Mouse (Mus musculus) ES-E14 (cell line): ENCODE results near the gene Slc5a5. TPM values are rescaled to one million over a fixed set of nuclear protein-coding genes. Genes with fewer than 3 reads are reported as not detected.

Source experiments
- DNase-seq: peaks from one replicate; pipeline ENCODE4 v3.0.0-alpha.2; 2013; ENCODE audit warnings: low read depth, low spot score
- H3K27ac ChIP-seq: 2 replicates; pipeline ENCODE4 v1.5.1; 2012; ENCODE audit warnings: low read depth, mild to moderate bottlenecking, low read length, moderate library complexity, mixed read lengths; ENCODE audit not compliant: poor library complexity, insufficient read depth, severe bottlenecking
- H3K36me3 ChIP-seq: 2 replicates; pipeline ENCODE4 v1.6.1; 2012; ENCODE audit warnings: mild to moderate bottlenecking, low read length, moderate library complexity, mixed read lengths; ENCODE audit not compliant: control insufficient read depth, poor library complexity, insufficient read depth, severe bottlenecking
- H3K4me1 ChIP-seq, 2 experiments: fragments of 150-350 bp in 1 of 2; sonication (generic) in 1 of 2; 2 replicates each; pipeline ENCODE4 v1.6.1; 2012; ENCODE audit warnings: low read length in 2 of 2, mild to moderate bottlenecking in 1 of 2, mixed read lengths in 1 of 2; ENCODE audit not compliant: control insufficient read depth in 2 of 2, insufficient read depth in 2 of 2, poor library complexity in 1 of 2
- H3K4me3 ChIP-seq, 2 experiments: fragments of 150-350 bp in 1 of 2; sonication (generic) in 1 of 2; 2 replicates each; pipeline ENCODE4 v1.5.1; 2012; ENCODE audit warnings: low read length in 2 of 2, low read depth in 1 of 2, mild to moderate bottlenecking in 1 of 2, mixed read lengths in 1 of 2; ENCODE audit not compliant: insufficient read depth in 1 of 2, poor library complexity in 1 of 2, severe bottlenecking in 1 of 2
- H3K9ac ChIP-seq: 2 replicates; pipeline ENCODE4 v1.6.1; 2012; ENCODE audit warnings: low read depth, mild to moderate bottlenecking, low read length, mixed read lengths; ENCODE audit not compliant: poor library complexity, insufficient read depth, severe bottlenecking
- H3K9me3 ChIP-seq: fragments of 150-350 bp; sonication (generic); 2 replicates; pipeline ENCODE4 v1.6.1; 2012; ENCODE audit warnings: low read depth, mild to moderate bottlenecking, low read length; ENCODE audit not compliant: control insufficient read depth, insufficient read depth
- CHD2 ChIP-seq: IDR thresholded peaks from 2 replicates; pipeline ENCODE4 v1.6.1; 2014; ENCODE audit warnings: mild to moderate bottlenecking, low read depth, low read length, inconsistent platforms
- HCFC1 ChIP-seq: IDR thresholded peaks from 2 replicates; pipeline ENCODE4 v1.6.1; 2012; ENCODE audit warnings: low read length, inconsistent platforms, borderline replicate concordance; ENCODE audit not compliant: insufficient read depth
- MAFK ChIP-seq: IDR thresholded peaks from 2 replicates; pipeline ENCODE4 v1.6.1; 2014; ENCODE audit warnings: mild to moderate bottlenecking, low read depth, low read length, inconsistent platforms; ENCODE audit not compliant: insufficient read depth
- ZC3H11A ChIP-seq: IDR thresholded peaks from 2 replicates; pipeline ENCODE4 v1.6.1; 2012; ENCODE audit warnings: low read depth, mild to moderate bottlenecking, inconsistent platforms, low read length, borderline replicate concordance
- ZNF384 ChIP-seq: IDR thresholded peaks from 2 replicates; pipeline ENCODE4 v1.6.1; 2012; ENCODE audit warnings: low read depth, low read length, inconsistent platforms
- in situ Hi-C, 2 experiments: fragments of 600-800 bp; cut with MboI; formaldehyde crosslinking; loops; one replicate each; pipeline ENCODE4 v1.15.1; 2025; ENCODE audit warnings: low sequenced_read_pairs in 2 of 2, inconsistent platforms in 1 of 2; ENCODE audit not compliant: unreplicated experiment in 2 of 2
- total RNA-seq: library from RNA; depleted of rRNA; stranded (reverse); fragments of 300-350 nt; gene quantifications from 2 replicates; pipeline ENCODE4 v1.2.3, GENCODE M21; 2012

The Slc5a5 gene
- total RNA-seq, 1 experiment: 3.4 TPM

DNA sequence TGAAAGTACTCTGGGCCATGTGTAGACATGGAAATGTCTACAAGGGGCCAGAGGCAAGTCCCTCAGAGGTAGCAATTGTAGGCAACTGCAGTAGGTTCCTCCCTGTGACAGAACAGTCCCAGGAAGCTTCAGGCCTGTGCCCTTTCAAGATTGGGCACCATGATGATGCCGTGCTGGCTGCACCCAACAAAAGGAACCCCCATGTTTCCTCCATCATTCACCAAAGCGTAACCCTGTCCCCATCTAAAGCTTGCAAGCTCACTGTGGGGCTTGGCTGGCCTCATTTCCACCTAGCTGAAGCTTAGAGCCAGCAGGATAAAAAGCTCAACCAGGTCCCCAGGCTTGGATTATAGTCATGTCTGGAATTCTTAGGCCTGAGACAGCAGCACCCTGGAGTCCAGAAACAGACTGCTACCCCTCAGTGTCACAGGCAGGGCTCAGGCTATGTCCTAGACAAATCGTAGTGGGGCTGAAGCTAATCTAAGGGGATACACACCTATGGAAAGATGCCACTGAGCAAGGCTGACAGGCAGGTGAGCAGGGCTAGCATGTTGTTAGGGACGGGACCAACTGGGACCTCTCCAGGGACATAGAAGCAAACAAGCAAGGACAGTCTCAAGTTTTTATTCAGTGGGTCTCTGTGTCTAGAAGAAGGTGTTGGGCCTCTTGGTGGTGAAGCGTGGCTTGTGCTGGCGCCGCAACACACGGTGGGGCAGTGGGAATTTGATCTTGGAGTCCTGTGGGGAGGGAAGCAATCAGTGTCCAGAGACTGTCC, 2.4 kb upstream of the Slc5a5 start:
- peaks cover 30% of the 10 kb centered on the region for H3K36me3 ChIP-seq
- H3K27ac ChIP-seq: no peak overlapping the region
- peak overlapping the region; percentile 100; the same call in 1 of the 2 replicates for H3K9ac ChIP-seq
- TF ChIP-seq ZC3H11A: no peak
- in situ Hi-C loops: no loop called here
- H3K4me3 ChIP-seq: peak overlapping the region in 1 of 2 experiments; percentile 98; a peak in 2 of 4 replicates
- no peak for DNase-seq
- no peaks in the 10 kb centered on the region for H3K9me3 ChIP-seq
- H3K4me1 ChIP-seq: peaks cover 4 to 19% of the 10 kb centered on the region in 2 experiments; a peak in 3 of 4 replicates

DNA sequence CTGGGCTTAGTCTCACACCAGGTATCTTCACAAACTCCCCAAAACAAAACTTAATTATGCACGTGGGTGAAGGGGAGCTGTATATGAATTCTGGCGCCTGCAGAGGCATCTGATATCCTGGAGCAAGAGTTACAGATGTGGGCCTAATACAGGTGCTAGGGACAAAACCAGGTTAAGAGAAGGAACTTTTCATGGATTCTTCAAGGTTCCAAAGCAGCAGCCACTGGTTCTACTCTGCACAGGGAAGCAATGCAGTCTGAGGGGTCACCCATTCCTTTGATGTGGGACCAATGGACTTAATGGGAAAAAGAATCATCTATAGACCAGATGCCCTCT, 1.8 kb upstream of the Slc5a5 start:
- TF ChIP-seq HCFC1 (no peak), CHD2 (peak; percentile 78)
- Histone ChIP-seq H3K9me3 (no peaks in the 10 kb centered on the region), H3K4me1 (peaks cover 4 to 20% of the 10 kb centered on the region in 2 experiments; a peak in 3 of 4 replicates), H3K4me3 (no peak overlapping the region), H3K9ac (no peak overlapping the region), H3K36me3 (peaks cover 30% of the 10 kb centered on the region), H3K27ac (no peak overlapping the region)
- DNase-seq: no peak
- in situ Hi-C loops: no loop called here

DNA sequence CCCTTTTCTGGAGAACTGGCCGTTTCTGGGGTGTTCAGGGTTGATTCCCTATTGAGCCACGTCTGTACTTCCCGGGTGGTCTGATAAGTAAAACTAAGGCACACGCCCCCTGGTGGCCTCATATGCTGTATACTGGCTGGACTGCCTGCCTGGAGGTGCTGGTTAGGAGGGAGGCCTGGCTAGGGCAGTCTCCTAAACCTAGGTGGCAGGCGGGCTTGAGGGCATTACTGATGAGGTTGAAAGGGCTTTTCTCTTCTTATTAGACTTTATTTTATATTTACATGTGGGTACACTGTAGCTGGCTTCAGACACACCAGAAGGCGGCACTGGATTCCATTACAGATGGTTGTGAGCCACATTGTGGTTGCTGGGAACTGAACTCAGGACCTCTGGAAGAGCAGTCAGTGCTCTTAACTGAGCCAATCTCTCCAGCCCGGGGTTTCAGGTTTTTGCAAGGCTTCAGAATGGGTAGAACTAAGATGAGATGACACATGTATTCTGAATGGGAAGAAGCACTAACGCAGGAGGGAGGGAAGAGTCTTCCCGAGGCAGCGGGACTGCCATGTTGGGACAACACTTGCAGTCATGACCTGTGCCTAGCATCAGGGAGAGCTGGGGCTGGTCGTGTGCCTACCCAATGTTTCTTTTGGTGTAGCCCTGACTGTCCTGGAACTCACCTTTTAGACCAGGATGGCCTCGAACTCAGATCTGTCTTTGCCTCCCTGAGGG, 1.3 kb upstream of the Slc5a5 start:
- no peak overlapping the region for H3K4me3 ChIP-seq
- H3K4me1 ChIP-seq: peaks cover 4 to 22% of the 10 kb centered on the region in 2 experiments; a peak in 3 of 4 replicates
- DNase-seq: peak; percentile 91
- H3K9ac ChIP-seq: no peak overlapping the region
- in situ Hi-C loops: no loop called here
- no peak overlapping the region for H3K27ac ChIP-seq
- no peaks in the 10 kb centered on the region for H3K9me3 ChIP-seq
- no peak; the same call in none of the 2 replicates for TF ChIP-seq HCFC1
- no peak for TF ChIP-seq ZNF384
- no peak for TF ChIP-seq ZC3H11A
- no peak; the same call in 1 of the 2 replicates for TF ChIP-seq CHD2
- TF ChIP-seq MAFK: no peak
- H3K36me3 ChIP-seq: peaks cover 30% of the 10 kb centered on the region

DNA sequence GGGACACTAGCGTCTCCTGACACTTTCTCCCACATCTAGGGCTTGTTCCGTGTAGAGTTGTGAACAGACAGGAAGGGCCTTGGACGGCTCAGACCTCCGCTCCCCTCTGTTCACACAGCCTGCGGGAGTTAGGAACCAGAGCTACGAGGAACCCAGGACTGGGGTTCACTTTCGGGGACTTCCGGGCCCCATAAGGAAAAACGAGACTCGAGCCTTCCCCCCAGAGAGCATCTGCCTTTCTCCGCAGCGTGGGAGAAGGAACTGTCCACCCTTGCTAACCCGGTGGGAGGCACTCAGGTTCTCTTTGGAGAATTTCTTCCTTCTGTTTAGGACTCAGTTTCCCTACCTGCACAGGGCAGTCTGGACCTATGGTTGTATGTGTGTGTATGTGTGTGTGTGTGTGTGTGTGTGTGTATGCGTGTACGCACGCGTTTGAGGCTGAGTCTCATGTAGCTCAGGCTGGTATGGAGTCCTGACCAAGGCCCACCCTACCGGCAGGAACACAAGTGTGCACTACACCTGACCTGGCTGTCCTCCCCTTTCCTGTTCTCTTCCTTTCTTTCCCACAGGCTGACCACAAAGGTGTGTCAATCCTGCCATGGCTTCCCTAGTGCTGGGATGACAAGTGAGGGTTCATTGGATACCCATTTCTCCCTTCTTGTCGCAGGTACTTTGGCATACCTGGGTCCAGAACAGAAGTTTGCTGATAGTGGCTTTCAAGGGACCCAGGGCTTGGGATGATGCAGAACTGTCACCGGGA, 519 bp upstream of the Slc5a5 start:
- no peak for DNase-seq
- peaks cover 4 to 21% of the 10 kb centered on the region in 2 experiments; a peak in 3 of 4 replicates for H3K4me1 ChIP-seq
- in situ Hi-C loops: no loop called here
- TF ChIP-seq HCFC1 (no peak), ZC3H11A (no peak), MAFK (no peak), ZNF384 (no peak), CHD2 (no peak)
- no peak overlapping the region for H3K27ac ChIP-seq
- H3K9ac ChIP-seq: 0 out of 2 replicates have a peak overlapping the region, but pooled peaks have one; percentile 56
- peak overlapping the region in 1 of 2 experiments; percentile 66; a peak in 2 of 4 replicates for H3K4me3 ChIP-seq
- H3K9me3 ChIP-seq: no peaks in the 10 kb centered on the region
- H3K36me3 ChIP-seq: peaks cover 30% of the 10 kb centered on the region
